Mouse (Mus musculus): ENCODE measurements around the gene Fbxo34.
A peak's percentile ranks its signal among the peaks of the same experiment; 100 is the strongest.
"Not testable (repeated sequence)": the region's sequence is repeated elsewhere in the genome, so short reads cannot be mapped to it uniquely, and the experiment has no call there.

Gene Fbxo34

GRCm38 (mm10) chr14:47520751-47521449 lies 70.7 kb downstream of the Fbxo34 start:
- DNase-seq = peak; percentile 60

- DNase-seq = no peak
Measured at GRCm38 (mm10) chr14:47521609-47522008, 71.4 kb downstream of the Fbxo34 start.

GRCm38 (mm10) chr14:47522301-47522700 lies 72.1 kb downstream of the Fbxo34 start:
- peak; percentile 85 for DNase-seq

GRCm38 (mm10) chr14:47525374-47525773 lies 75.2 kb downstream of the Fbxo34 start:
- DNase-seq = peak; percentile 53

GRCm38 (mm10) chr14:47525861-47526260 lies 75.6 kb downstream of the Fbxo34 start:
- DNase-seq = no peak

- DNase-seq = peak; percentile 83
Measured at GRCm38 (mm10) chr14:47527833-47528232, 77.6 kb downstream of the Fbxo34 start.

- peak; percentile 53 for DNase-seq
Measured at GRCm38 (mm10) chr14:47528293-47528692, 78.1 kb downstream of the Fbxo34 start.

GRCm38 (mm10) chr14:47529019-47529418 lies 78.8 kb downstream of the Fbxo34 start:
- DNase-seq = peak; percentile 75

GRCm38 (mm10) chr14:47529592-47529991 lies 79.4 kb downstream of the Fbxo34 start:
- not testable (repeated sequence) for DNase-seq

GRCm38 (mm10) chr14:47532496-47532895 lies 82.3 kb downstream of the Fbxo34 start:
- no peak for DNase-seq

GRCm38 (mm10) chr14:47533365-47534175 lies 83.3 kb downstream of the Fbxo34 start:
- peak; percentile 88 for DNase-seq

- no peak for DNase-seq
Measured at GRCm38 (mm10) chr14:47534176-47534525, 83.9 kb downstream of the Fbxo34 start.

- DNase-seq = no peak
Measured at GRCm38 (mm10) chr14:47535096-47535495, 84.9 kb downstream of the Fbxo34 start.

GRCm38 (mm10) chr14:47541325-47541948 lies 91.2 kb downstream of the Fbxo34 start:
- no peak for DNase-seq

GRCm38 (mm10) chr14:47542283-47542682 lies 92.1 kb downstream of the Fbxo34 start:
- no peak for DNase-seq

- DNase-seq = peak; percentile 43
Measured at GRCm38 (mm10) chr14:47544286-47544685, 94.1 kb downstream of the Fbxo34 start.

- no peak for DNase-seq
Measured at GRCm38 (mm10) chr14:47544877-47545276, 94.7 kb downstream of the Fbxo34 start.

GRCm38 (mm10) chr14:47551668-47552067 lies 101.4 kb downstream of the Fbxo34 start:
- DNase-seq = no peak

- no peak for DNase-seq
Measured at GRCm38 (mm10) chr14:47553380-47553779, 103.2 kb downstream of the Fbxo34 start.

GRCm38 (mm10) chr14:47554236-47554635 lies 104.0 kb downstream of the Fbxo34 start:
- DNase-seq = no peak

- no peak for DNase-seq
Measured at GRCm38 (mm10) chr14:47555225-47555624, 105.0 kb downstream of the Fbxo34 start.

GRCm38 (mm10) chr14:47560714-47561113 lies 110.5 kb downstream of the Fbxo34 start:
- DNase-seq = no peak

- DNase-seq = no peak
Measured at GRCm38 (mm10) chr14:47562530-47562929, 112.3 kb downstream of the Fbxo34 start.

- no peak for DNase-seq
Measured at GRCm38 (mm10) chr14:47563106-47563505, 112.9 kb downstream of the Fbxo34 start.
